Mouse (Mus musculus): Measurements from ENCODE around the gene Cfap300. TPM values are rescaled to one million over a fixed set of nuclear protein-coding genes. Genes with fewer than 3 reads are reported as not detected.

The Cfap300 gene
- polyA plus RNA-seq, 1 experiment from 2014 or later = 2.8 TPM

- Histone ChIP-seq H3K9me3 (replicated peaks) (no peaks in the 10 kb centered on the region), H3K36me3 (no peaks in the 10 kb centered on the region), H3K27ac (no peak overlapping the region), H3K9ac (no peak overlapping the region), H3K4me1 (no peaks in the 10 kb centered on the region), H3K27me3 (replicated peaks) (peaks cover 39% of the 10 kb centered on the region), H3K4me2 (no peak overlapping the region), H3K4me3 (no peak overlapping the region)
- WGBS (ENCODE audit: insufficient replicate concordance) = 19% methylated on average over 17 of the region's 20 CpGs
- ATAC-seq = 0 out of 2 replicates have a peak, but pooled peaks have one; percentile 24
These were observed 25.2 kb downstream of the Cfap300 start for GRCm38 (mm10) chr9:8017253-8017913.

- Histone ChIP-seq H3K27ac (peak within 1 kb of the TSS; percentile 82), H3K9me3 (replicated peaks) (no peaks in the 10 kb centered on the region), H3K4me1 (peaks cover 8% of the 10 kb centered on the region; the same call in 1 of the 2 replicates), H3K4me3 (peak within 1 kb of the TSS; percentile 61), H3K27me3 (replicated peaks) (peaks cover 95% of the 10 kb centered on the region), H3K4me2 (peak within 1 kb of the TSS; percentile 62), H3K36me3 (0 out of 2 replicates have a peak, but pooled peaks cover 4% of the 10 kb centered on the region), H3K9ac (peak within 1 kb of the TSS; percentile 67)
- ATAC-seq = peak; percentile 66
- 1% methylated on average over 57 of the region's 79 CpGs for WGBS (ENCODE audit: insufficient replicate concordance)
These were observed 38.1 kb downstream of the Cfap300 start, which contains the start of gene Yap1 for GRCm38 (mm10) chr9:8004370-8004991. TSS of gene Yap1 (minus strand) at chr9:8004596.

GRCm38 (mm10) chr9:8003301-8004271 lies 39.0 kb downstream of the Cfap300 start:
- peak overlapping the region; percentile 62 for H3K4me2 ChIP-seq
- no peaks in the 10 kb centered on the region for H3K9me3 ChIP-seq (replicated peaks)
- H3K27ac ChIP-seq = peak overlapping the region; percentile 82
- peaks cover 96% of the 10 kb centered on the region for H3K27me3 ChIP-seq (replicated peaks)
- H3K4me1 ChIP-seq = peaks cover 8% of the 10 kb centered on the region; the same call in 1 of the 2 replicates
- H3K4me3 ChIP-seq = peak overlapping the region; percentile 61
- peak overlapping the region; percentile 67 for H3K9ac ChIP-seq
- 0 out of 2 replicates have a peak, but pooled peaks cover 4% of the 10 kb centered on the region for H3K36me3 ChIP-seq
- peak; percentile 58 for ATAC-seq
- under 1% methylated on average over 77 of the region's 82 CpGs for WGBS (ENCODE audit: insufficient replicate concordance)

GRCm38 (mm10) chr9:8002806-8003205 lies 39.8 kb downstream of the Cfap300 start:
- Histone ChIP-seq H3K36me3 (0 out of 2 replicates have a peak, but pooled peaks cover 4% of the 10 kb centered on the region), H3K9me3 (replicated peaks) (no peaks in the 10 kb centered on the region), H3K4me2 (peak overlapping the region; percentile 62), H3K27me3 (replicated peaks) (peaks cover 93% of the 10 kb centered on the region), H3K27ac (peak overlapping the region; percentile 82; the same call in 1 of the 2 replicates), H3K4me1 (peaks cover 8% of the 10 kb centered on the region; the same call in 1 of the 2 replicates), H3K4me3 (peak overlapping the region; percentile 61), H3K9ac (0 out of 2 replicates have a peak overlapping the region, but pooled peaks have one; percentile 2)
- 8% methylated on average over 12 of the region's 12 CpGs for WGBS (ENCODE audit: insufficient replicate concordance)
- no peak for ATAC-seq

- Histone ChIP-seq H3K4me2 (no peak overlapping the region), H3K27me3 (replicated peaks) (peaks cover 78% of the 10 kb centered on the region)
- no peak for ATAC-seq
These were observed 41.3 kb downstream of the Cfap300 start for GRCm38 (mm10) chr9:8001352-8001751.

GRCm38 (mm10) chr9:7994275-7994674 lies 48.3 kb downstream of the Cfap300 start:
- no peaks in the 10 kb centered on the region for H3K36me3 ChIP-seq
- ATAC-seq = no peak
- H3K4me1 ChIP-seq = no peaks in the 10 kb centered on the region; the same call in 1 of the 2 replicates
- H3K9ac ChIP-seq = no peak overlapping the region
- peaks cover 14% of the 10 kb centered on the region; the same call in 1 of the 2 replicates for H3K27me3 ChIP-seq (replicated peaks)
- no peaks in the 10 kb centered on the region for H3K9me3 ChIP-seq (replicated peaks)
- H3K27ac ChIP-seq = no peak overlapping the region
- H3K4me3 ChIP-seq = no peak overlapping the region
- H3K4me2 ChIP-seq = no peak overlapping the region
- 65% methylated on average over 5 of the region's 5 CpGs for WGBS (ENCODE audit: insufficient replicate concordance)

More at GRCm38 (mm10) chr9:8001352-8001751, 41.3 kb downstream of the Cfap300 start:
- Histone ChIP-seq H3K36me3 (0 out of 2 replicates have a peak, but pooled peaks cover 4% of the 10 kb centered on the region), H3K9ac (no peak overlapping the region), H3K4me1 (peaks cover 8% of the 10 kb centered on the region; the same call in 1 of the 2 replicates), H3K9me3 (replicated peaks) (no peaks in the 10 kb centered on the region), H3K27ac (no peak overlapping the region), H3K4me3 (no peak overlapping the region)
- WGBS (ENCODE audit: insufficient replicate concordance) = 57% methylated on average over 7 of the region's 7 CpGs

GRCm38 (mm10) chr9:7992651-7993050 lies 50.0 kb downstream of the Cfap300 start:
- Histone ChIP-seq H3K27ac (no peak overlapping the region), H3K27me3 (replicated peaks) (peaks cover 3% of the 10 kb centered on the region; the same call in 1 of the 2 replicates), H3K4me2 (no peak overlapping the region), H3K4me3 (no peak overlapping the region), H3K9ac (no peak overlapping the region), H3K9me3 (replicated peaks) (no peaks in the 10 kb centered on the region), H3K36me3 (peaks cover 4% of the 10 kb centered on the region; the same call in 1 of the 2 replicates), H3K4me1 (no peaks in the 10 kb centered on the region; the same call in 1 of the 2 replicates)
- WGBS (ENCODE audit: insufficient replicate concordance) = 69% methylated on average over 3 of the region's 3 CpGs
- no peak for ATAC-seq

GRCm38 (mm10) chr9:7990897-7991296 lies 51.7 kb downstream of the Cfap300 start:
- ATAC-seq = no peak

GRCm38 (mm10) chr9:7987119-7987518 lies 55.5 kb downstream of the Cfap300 start:
- no peaks in the 10 kb centered on the region; the same call in 1 of the 2 replicates for H3K27me3 ChIP-seq (replicated peaks)
- H3K4me2 ChIP-seq = no peak overlapping the region
- H3K9ac ChIP-seq = no peak overlapping the region
- WGBS (ENCODE audit: insufficient replicate concordance) = 54% methylated on average over 5 of the region's 5 CpGs
- H3K36me3 ChIP-seq = peaks cover 4% of the 10 kb centered on the region; the same call in 1 of the 2 replicates
- no peaks in the 10 kb centered on the region for H3K9me3 ChIP-seq (replicated peaks)
- H3K4me3 ChIP-seq = no peak overlapping the region
- no peak for ATAC-seq
- no peaks in the 10 kb centered on the region; the same call in 1 of the 2 replicates for H3K4me1 ChIP-seq
- no peak overlapping the region for H3K27ac ChIP-seq

More at GRCm38 (mm10) chr9:7990897-7991296, 51.7 kb downstream of the Cfap300 start:
- Histone ChIP-seq H3K4me3 (no peak overlapping the region), H3K27ac (no peak overlapping the region), H3K9ac (no peak overlapping the region), H3K4me1 (no peaks in the 10 kb centered on the region; the same call in 1 of the 2 replicates), H3K36me3 (peaks cover 4% of the 10 kb centered on the region; the same call in 1 of the 2 replicates), H3K4me2 (no peak overlapping the region), H3K27me3 (replicated peaks) (peaks cover 3% of the 10 kb centered on the region; the same call in 1 of the 2 replicates), H3K9me3 (replicated peaks) (no peaks in the 10 kb centered on the region)
- WGBS (ENCODE audit: insufficient replicate concordance) = 67% methylated on average over 4 of the region's 4 CpGs

- ATAC-seq = no peak
- Histone ChIP-seq H3K27me3 (replicated peaks) (no peaks in the 10 kb centered on the region), H3K4me3 (no peak overlapping the region), H3K36me3 (peaks cover 4% of the 10 kb centered on the region; the same call in 1 of the 2 replicates), H3K4me2 (no peak overlapping the region), H3K9ac (no peak overlapping the region), H3K27ac (no peak overlapping the region), H3K4me1 (no peaks in the 10 kb centered on the region), H3K9me3 (replicated peaks) (no peaks in the 10 kb centered on the region)
- 58% methylated on average over 4 of the region's 4 CpGs for WGBS (ENCODE audit: insufficient replicate concordance)
These were observed 58.3 kb downstream of the Cfap300 start for GRCm38 (mm10) chr9:7984287-7984686.

GRCm38 (mm10) chr9:7983665-7984064 lies 59.0 kb downstream of the Cfap300 start:
- Histone ChIP-seq H3K27me3 (replicated peaks) (no peaks in the 10 kb centered on the region), H3K36me3 (peaks cover 4% of the 10 kb centered on the region; the same call in 1 of the 2 replicates), H3K4me3 (no peak overlapping the region), H3K9me3 (replicated peaks) (no peaks in the 10 kb centered on the region), H3K9ac (no peak overlapping the region), H3K4me1 (no peaks in the 10 kb centered on the region), H3K4me2 (no peak overlapping the region), H3K27ac (no peak overlapping the region)
- no peak for ATAC-seq
- 35% methylated on average over 2 of the region's 2 CpGs for WGBS (ENCODE audit: insufficient replicate concordance)
